Mouse (Mus musculus): Measurements from ENCODE around the gene Macrod1. TPM values are rescaled to one million over a fixed set of nuclear protein-coding genes. Genes with fewer than 3 reads are reported as not detected.
A peak's percentile ranks its signal among the peaks of the same experiment; 100 is the strongest.

Macrod1 gene
- total RNA-seq, 2 experiments from 2014 or later: 20.4 to 22.2 TPM

DNA sequence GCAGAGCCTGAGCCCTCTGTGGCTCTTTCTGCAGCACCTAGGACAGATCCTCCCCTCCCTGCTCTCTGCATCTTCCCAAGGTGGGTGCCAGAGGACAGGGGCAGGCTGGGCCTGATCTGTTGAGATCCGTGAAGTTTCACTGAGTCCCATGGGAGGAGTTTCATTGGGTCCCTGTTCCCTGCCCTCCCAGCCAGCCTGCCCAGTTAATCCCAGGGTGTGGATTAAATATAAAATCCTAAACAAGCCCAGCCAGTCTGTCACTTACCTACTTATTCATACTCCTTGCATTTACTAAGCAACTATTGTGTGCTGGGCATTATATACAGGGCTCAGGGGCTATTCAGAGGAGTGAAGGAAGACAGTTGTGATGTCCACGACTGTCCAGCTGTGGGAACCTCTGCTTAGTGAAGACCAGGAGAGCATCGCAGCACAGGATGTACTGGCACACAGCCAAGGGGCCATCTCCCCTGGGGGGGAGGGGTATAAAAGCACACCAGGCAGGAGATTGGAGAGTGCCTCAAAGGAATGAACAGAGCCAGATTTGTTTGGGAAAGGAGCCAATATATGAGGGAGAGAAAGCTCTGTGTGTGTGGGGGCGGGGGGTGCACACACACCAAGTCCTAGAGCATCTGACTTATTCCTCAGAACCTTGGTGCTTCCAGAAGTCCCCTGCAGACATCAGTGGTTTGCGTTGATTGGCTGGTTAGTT lies 85.8 kb downstream of the Macrod1 start:
- DNase-seq: no peak

DNA sequence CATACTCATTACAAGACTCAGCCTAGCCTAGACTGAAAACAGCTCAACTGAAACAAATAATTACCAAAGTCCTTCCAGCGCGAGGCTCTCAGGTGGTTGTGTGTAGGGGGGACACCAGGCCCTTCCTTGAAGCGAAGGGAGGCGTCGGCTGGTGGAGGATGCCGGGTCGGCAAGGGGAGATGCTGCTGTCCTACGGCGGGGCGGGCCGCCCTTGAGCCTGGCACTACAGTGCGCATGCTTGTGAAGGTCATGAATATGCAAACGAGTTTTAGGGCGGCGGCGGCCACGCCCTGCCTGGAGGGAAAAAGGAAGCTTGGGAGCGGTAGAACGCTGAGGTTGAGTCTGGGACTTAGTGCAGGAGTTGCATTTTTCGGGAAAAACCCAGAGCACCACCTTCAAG lies 87.2 kb downstream of the Macrod1 start:
- DNase-seq: peak; percentile 63 to 66

DNA sequence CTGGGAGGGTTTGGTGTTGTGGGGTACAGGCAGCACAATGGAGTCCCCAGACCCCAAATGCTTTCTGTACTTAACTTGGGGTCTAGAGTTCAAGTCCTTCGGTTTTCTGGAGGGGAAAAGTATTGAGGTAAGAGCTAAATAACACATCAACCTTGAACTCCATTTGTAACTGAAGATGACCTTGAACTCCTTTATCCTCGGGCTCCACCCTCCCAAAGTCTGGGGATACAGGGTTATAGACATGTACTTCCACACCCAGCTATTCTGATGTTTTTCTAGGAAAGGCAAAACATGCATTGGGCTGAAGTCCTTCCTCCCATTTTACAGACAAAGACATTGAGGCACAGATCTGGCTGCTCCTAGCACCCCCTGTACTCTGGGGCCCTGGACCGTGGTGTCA lies 87.8 kb downstream of the Macrod1 start:
- DNase-seq: no peak

DNA sequence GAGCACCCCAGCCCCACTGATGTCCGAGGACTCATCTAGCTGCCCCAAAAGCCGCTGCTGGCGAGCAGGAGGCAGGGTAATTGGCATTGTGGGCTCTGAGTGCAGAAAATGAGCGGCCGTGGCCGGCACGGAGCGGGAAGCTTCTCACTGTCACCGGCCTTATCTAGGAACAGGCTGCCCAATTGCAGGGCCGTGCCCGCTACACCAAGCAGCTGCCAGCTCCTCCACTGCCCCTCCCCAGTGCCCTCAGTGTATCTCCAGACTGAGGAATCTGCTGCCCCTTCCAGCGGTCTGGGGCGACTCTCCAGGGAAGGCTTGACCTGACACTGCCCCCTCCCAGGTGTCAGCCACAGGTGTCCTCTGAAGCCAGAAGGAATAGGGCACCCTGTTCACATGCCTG lies 89.8 kb downstream of the Macrod1 start:
- DNase-seq: no peak

DNA sequence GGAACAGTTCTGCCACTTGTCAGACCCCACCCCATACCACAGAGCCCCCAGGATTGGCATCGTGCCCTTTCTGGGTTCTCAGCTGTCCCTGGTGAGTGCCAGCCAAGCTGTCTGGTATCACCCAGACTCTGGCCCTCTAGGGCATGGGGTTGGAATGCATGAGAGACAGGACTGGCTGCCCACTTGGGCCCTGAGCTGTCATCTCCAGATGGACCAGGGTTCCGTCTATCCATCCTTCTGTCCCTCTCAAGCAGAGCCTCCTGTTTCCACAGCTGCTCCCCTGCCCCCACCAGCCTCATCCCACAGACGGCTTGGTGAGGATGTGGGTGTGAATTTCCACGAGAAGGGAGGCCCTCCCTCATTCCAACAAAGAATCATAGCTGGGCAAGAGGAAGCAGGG lies 91.5 kb downstream of the Macrod1 start:
- peak; percentile 66 to 69 for DNase-seq

DNA sequence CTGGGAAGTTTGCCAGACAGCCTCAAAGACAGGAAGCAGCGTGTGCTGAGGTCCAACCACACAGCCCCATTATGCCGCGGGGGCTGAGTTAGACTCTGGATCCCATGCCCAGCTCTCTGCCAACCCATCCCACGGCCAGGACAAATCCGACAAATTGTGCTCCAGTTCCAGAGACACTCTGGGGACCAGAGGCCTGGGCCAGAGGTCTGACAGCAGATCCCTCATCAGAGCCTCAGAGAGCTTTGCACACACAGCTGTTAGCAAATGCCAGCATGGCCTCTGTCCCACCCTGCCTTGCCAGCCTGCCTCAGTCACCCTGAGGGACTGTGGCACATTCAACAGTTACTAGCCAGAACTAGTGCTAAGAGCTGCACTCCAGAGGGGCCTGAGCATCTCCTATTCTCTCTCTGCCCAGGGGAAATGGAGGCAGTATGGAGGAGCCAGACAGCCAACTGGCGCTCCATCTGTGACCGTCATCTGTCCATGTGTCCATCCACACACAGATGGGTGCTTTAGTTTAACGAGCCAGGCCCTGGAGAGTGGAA lies 92.0 kb downstream of the Macrod1 start:
- DNase-seq: peak; percentile 54 to 60

DNA sequence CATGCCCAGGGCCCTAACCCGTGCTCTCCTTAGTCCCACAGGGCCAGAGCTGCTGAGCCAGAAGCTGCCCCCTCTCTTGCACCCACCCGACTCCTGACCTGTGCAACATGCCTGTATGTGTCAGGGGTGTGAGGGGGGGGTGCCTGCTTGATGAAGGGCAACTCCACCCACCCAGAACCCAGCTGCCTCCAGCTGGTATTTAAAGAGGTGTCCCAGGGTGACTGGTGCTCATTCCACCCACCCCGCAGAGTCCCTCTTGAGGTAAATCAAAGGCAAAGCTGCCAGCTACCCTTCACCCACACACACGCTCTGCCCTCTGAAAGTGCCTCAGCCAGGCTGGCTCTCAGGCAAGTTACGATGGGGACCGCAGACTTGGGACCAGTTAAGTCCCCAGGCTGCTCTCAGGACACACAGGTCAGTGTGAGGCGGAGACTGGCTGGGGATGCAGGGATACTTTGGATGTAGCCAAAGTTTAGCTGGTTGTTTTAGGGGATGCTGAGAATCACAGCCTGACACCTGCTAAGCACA lies 92.6 kb downstream of the Macrod1 start:
- DNase-seq: no peak

DNA sequence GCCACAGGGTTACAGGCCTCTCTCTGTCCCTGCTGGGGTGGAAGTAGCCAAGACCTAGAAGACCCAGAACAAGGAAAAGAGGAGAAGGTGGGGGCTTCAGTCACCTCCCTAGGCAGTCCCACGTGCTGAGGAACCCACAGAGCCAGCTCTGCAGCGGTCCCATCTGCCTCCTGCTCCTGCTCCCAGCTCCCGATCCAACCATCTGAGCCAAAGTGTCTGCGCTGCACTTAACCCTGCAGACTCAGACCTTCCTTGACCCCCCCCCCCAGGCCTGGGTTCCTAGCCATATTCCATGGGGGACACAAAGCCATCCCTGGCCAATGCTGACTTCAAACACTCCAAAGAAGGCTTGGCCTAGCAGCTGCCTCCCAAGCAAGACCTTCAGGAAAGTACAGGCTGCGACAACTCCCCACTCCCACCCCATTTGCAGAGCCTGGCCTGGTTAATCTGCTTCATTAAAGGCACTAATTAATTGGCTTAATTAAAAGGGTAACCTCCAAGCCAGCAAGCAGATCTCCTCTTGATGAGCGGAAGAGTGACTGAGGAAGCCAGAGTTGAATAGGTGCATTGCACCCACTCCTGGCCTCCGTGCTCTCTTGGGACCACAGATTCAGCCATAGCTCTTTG lies 94.8 kb downstream of the Macrod1 start:
- DNase-seq: no peak

DNA sequence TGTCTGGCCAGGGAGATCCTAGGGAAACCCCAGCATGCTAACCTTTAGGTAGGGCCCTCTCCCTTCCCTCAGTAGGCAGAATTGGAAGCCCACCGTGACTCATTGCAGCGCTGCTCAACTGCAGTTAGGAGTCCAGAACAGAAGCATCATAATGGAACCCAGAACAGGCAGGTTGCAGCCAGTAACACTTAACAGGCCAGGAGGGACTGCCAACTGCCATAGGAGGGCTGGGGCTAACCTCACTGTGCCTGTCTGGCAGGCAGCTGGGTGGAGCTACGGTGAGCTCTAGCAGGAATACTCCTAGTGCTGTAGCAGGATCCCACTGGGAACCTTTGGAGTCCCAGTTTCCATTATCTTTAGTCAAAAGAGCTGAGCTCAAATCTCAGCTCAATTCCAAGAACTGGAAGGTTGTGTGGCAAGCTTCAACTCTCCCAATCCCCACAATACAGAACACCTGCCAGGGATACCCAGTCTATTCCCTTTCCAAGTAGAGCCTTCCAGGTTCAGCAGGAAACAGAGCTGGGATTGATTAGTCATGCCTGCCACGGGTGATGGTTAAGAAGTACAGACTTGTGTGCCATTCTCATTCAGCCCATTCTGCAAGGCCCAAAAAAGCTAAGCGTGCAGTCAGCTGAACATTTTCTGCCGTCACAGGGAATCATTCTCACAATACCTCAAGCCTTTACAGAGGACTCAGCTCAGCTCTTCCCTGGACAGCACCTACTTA lies 95.5 kb downstream of the Macrod1 start:
- DNase-seq: no peak

DNA sequence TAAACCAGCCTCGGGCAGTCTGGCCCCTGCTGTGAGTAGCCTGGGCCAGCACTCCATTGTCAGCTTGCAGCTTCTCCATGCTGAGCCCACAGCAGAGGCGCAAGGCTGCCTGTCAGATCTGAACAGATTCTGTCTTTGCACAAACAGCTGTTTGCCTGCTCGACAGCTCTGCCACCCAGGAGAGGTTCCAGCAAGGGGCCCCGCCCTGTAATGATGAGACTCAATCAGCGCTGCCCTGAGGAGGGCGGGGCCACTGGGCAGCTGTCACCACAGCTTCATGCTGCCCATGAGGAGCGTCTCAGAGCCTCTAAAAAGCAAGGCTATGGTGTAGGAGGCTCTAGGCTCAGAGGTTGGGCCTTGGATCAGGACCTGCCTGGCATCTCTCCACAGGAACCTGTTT lies 96.6 kb downstream of the Macrod1 start:
- DNase-seq: peak; percentile 48 to 49

DNA sequence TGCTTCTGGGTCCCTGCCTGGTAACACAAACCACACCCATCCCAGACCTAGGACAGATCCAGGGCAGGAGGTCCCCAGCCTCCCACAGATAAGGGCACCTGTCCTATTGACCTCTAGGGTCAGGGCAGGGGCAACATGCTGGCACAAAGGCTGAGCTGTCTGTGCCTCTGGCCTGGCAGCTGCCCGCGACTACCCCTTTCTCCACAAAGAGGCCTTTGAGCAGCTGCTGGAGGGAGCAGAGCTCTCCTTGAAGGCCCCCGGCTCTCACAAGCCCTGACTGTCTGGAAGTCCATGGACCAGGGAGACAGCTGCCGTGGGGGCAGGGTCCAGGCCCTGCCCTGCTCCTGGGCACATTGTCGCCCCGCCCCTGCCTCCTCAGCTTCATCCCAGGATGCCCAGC lies 98.6 kb downstream of the Macrod1 start:
- DNase-seq: peak; percentile 43 to 63

DNA sequence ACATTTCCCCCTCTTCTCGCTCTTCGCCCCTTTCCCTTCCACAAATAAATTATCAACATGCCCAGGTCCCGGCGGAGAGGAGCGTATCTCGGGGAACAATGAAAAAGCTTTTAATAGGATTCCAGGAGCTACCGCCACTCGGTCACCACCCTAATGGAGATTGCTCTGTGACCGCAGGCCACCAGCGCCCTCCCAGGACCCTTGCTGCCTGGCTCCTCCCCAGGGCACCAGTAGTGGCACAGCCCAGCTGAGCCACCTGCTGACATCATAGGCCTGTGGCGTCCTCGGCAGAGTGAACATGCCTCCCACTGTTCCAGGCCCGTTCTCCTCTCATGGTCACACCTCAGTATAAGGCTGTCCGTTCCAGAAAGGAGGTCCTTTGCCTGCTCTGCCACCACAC lies 101.1 kb downstream of the Macrod1 start:
- no peak for DNase-seq

DNA sequence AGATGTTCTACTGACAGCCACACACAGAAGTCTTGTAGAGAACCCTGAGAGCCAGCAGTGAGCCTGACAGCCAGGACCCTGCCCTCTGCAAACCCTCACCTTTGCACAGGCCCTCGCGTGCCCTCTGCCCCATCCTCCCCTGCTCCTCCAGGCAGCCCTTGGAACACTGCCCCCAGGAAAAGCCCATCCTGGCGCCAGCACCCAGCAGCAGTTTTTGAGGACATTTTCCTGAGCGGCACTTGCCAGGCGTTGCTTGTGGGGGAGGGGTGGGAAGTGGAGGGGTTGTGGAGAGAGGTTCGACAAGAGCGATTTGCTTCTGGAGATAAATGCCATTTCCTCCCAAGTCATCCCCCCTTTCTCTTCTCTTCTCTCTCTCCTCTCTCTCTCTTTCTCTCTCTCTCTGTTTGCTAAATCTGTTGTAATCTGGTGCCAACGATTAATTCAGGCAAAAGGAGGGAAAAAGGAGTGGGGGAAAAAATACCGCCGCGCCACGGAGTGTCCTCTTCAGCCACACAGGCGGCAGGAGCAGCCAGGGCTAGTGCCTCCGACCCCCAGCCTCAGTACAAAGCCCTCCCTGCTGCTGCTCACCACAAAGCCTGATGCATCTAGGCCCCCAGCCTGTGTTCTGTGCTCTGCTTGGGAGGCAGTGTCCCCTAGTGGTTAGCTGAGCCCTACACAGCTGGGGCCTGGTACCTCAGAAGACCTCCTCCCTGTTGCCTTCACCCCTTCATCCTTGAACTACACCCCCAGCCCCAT lies 103.7 kb downstream of the Macrod1 start:
- DNase-seq: peak in 1 of 2 experiments; percentile 47

DNA sequence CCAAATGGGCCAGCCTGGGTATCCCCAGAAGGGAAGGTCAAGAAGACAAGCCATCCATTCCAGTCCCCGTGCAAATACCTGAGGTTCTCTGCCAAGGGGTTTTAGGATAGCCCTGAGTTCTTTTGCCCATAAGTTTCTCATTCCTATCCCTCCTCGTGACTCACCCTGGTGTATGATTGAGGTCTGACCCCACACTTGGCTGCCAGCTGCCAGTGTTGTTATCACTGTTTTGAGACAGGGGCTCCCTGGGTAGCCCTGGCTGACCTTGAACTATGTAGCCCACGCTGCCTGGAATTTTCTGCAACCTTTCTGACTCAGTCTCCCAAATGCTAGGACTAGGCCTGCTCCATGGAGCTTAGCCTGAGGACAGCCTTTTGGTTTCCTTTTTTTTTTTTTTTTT lies 104.5 kb downstream of the Macrod1 start:
- no peak for DNase-seq

DNA sequence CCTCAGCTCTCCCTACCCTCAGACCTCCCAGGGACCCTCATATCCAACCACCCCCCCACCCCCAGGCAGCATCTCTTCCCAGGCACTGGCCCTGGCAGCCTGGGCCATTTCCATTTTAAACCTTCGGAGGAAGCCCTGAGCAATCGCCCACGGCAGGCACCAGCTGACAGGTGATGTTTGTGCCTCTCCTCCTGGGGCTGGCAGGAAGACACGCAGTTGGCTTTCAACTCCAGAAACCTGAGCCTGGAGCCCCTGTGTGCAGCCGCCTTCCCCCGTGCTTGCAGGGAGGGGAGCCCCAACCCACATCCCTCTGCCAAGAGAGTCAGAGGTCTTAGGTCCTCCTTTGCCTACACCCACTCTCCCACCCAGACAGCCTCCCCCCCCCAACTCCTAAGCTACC lies 107.6 kb downstream of the Macrod1 start:
- no peak for DNase-seq

DNA sequence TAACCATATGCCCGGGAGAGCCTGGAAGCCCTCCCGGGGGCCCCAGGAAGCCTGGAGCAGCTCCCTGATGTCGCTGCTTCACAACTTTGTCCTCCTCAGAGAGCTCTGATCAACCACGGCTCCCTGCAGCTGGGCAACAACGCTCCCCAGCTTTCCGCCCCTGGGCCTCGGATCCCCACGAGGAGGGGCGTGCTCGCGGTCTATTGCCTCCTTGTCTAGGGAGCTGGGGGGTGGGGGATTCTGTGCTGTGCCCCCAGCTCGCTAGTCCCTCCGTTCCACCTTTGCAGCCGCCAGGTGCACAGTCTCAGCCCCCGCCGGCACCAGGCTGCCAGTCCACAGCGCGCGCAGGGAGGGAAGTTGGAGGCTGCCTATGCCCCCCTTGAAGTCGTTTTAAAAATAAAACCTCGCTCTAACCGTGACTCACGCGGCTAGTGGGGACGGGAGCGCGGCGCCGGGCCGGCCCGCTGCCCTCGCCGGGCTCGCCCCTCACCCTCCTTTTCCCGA lies 108.3 kb downstream of the Macrod1 start:
- DNase-seq: no peak

DNA sequence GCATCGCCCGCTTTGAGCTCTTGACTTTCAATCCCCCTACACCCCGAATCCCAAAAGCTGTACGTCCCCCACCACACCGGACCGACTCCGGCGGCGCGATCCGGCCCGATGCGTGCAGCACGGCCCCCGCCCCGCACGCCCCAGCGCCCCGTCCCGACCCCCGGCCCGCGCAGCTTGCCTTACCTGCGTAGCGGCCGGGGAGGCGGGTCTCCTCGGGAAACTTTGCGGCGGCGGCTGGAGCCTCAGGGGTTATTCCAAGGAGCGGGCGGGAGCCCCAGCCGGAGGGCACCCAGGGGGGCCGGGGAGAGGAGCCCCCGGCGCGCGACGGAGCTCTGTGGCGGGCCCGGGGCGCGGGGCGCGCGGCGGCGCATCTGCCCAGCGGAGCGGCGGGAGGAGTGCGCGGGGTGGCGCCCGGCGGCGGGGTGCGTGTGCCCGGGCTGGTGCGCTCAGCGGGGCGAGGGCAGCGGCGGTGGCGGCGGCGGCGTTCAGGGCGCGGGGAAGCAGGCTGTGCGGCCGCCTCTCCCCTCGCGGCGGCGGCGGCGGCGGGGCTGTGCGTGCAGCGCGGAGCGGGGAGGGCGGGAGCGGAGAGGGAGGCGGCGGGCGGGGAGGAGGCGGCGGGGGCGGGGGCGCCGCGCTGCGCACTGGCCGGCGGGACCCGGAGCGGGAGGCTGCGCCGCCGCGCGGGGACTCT lies 109.0 kb downstream of the Macrod1 start:
- DNase-seq: no peak

DNA sequence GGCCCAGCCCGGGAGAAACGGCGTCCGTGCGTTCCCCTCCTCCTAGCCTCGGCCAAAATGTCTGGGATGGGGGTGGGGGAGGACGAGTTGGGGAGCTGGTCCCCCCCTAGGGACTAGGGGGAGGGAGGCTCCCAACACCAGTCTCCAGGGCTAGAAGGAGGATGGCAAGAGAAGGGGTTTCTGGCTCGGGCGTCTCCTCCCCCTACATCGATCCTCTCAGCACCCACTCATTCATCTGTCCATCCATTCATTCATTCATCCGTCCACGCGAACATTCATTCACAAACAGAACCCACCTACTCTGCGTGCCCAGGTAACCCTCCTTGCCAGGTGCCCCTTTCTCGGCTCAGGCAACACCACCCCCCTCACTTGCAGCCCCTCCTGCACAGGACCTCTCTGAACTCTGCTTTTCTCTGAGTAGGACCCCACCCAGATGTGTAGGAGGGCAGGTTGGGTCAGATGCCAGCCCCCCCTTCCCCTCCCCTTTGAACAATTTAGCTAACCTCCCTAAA lies 109.6 kb downstream of the Macrod1 start:
- no peak for DNase-seq

DNA sequence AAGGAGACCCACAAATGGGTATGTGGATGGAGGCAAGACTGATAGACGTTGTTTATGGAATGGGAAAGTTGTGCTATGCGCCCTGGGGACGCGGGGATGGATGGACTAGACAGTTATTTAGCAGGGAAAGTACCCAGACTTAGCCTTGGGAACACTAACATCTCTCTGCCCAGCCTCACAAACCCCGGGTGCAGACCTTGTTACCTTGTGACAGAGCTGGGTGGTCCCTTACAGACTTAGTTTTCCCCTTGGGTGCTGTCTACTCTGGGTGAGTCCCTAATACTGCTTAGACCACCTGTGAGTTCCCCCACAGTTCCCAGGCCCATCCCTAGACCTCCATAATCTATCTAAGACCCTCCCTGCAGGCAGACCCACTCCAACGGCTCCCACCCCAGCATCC lies 110.2 kb downstream of the Macrod1 start:
- no peak for DNase-seq

DNA sequence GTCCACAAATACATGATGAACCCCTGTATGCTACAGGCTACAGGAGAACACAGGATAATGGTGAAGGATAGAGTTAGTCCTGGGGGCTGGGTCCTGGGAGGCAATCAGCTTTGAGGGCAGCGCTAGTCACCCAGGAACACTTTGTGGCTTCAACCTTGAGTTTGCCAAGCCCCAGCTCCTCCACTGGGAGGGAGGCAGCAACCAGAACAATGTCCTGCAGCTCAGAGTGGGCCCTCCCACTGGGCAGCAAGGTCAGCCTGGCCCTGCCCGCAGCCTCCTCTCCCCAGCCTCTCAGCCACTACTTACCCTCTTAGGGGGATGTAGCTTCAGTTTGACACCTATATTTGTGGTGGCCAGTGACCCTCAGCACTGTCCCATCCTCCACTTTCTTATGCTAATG lies 111.8 kb downstream of the Macrod1 start:
- no peak for DNase-seq

DNA sequence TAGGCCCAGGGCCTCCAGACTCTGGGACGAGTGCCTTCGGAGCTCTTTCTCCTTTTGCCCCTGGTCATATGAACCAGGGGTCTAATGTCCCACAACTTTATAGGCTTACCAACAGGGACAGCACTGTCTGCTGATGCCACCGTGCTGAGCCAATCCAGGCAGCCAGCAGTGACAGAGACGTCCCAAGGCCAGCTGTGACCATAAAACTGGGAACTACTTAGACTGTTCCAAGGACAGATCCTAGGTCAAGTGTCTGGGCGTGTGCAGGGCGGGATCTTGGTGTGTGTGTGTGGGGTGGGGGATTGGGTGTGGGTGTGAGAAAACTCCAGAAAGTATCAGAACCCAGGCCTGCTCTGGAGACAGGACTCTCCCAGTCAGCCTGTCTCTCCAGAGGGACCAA lies 114.3 kb downstream of the Macrod1 start:
- no peak for DNase-seq

Measured in layer of hippocampus, postnatal 36 days (tissue).